Comparison of ENCODE assay signal across 8 mouse cellular contexts in the genomic region with DNA sequence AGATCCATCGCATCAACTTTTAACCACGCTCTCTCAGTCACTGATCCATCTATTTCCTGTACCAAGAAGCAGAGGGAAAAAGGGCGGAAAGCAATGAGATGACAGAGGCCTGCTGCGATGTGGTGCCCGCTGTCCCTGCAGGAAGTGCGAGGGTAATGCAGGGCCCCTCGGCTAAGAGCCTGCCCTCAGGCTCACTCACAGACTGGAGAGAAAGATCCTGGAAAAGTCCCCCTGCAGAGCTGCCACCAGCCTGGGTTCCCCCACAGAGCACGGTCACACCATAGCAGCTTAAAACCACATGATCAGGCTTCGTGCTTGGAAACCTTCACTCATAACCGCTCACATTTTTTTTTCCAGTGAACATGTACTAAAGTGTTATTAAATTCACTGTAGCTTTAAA. TPM values are rescaled to one million over a fixed set of nuclear protein-coding genes. Genes with fewer than 3 reads are reported as not detected.
DNase-seq lines count a peak whose midpoint lies in the region; ATAC-seq and TF ChIP-seq lines count a peak whose summit lies in the region.

No protein-coding gene starts in this region.

- peak overlapping the region; percentile 81 for H3K27ac ChIP-seq in heart, embryonic 10.5 days
- H3K27ac ChIP-seq in liver, embryonic 14.5 days = no peak overlapping the region

- H3K9ac ChIP-seq in liver, embryonic 14.5 days (replicated peaks) = no peak overlapping the region

- no peaks in the 10 kb centered on the region for H3K9me3 ChIP-seq in heart, embryonic 10.5 days
- H3K9me3 ChIP-seq in liver, embryonic 14.5 days (ENCODE audit: control insufficient read depth, low read length) = no peaks in the 10 kb centered on the region

- H3K27me3 ChIP-seq in heart, embryonic 10.5 days (ENCODE audit: insufficient read depth, poor library complexity, severe bottlenecking) = no peaks in the 10 kb centered on the region
- H3K27me3 ChIP-seq in liver, embryonic 14.5 days (ENCODE audit: control insufficient read depth, insufficient read depth, low read length) = no peaks in the 10 kb centered on the region

- peak; percentile 55 for ATAC-seq in granulocyte monocyte progenitor cell, adult 5-6 weeks (replicated peaks; ENCODE audit: poor library complexity, severe bottlenecking)
- ATAC-seq in liver, embryonic 14.5 days (ENCODE audit: insufficient read depth) = no peak

- DNase-seq in heart, embryonic 10.5 days (ENCODE audit: low spot score) = no peak
- DNase-seq in heart, postnatal 25 days (ENCODE audit: low spot score) = no peak
- DNase-seq in Muller cell, postnatal 12 days (ENCODE audit: inconsistent ontology term) = peak; percentile 36
- no peak for DNase-seq in liver, embryonic 14.5 days (ENCODE audit: low read depth in 3 of 3, low spot score in 3 of 3)
- DNase-seq in urinary bladder, adult 18-20 months (ENCODE audit: low spot score in 2 of 2) = no peak
- no peak for DNase-seq in layer of hippocampus, postnatal 10 days (ENCODE audit: low spot score in 2 of 2)
- DNase-seq in right cerebral cortex, postnatal 25 days = no peak

- H3K4me2 ChIP-seq in liver, embryonic 14.5 days (ENCODE audit: low read depth) = no peak overlapping the region

- 12% methylated on average over 10 of the region's 10 CpGs for WGBS in heart, embryonic 10.5 days
- 23% methylated on average over 10 of the region's 10 CpGs for WGBS in liver, embryonic 14.5 days (ENCODE audit: insufficient replicate concordance)

- no peak for TF ChIP-seq EP300 in liver, embryonic 14.5 days (IDR thresholded peaks at IDR 0.05; ENCODE audit: low read depth)

- H3K4me3 ChIP-seq in heart, embryonic 10.5 days = peak overlapping the region; percentile 26
- H3K4me3 ChIP-seq in liver, embryonic 14.5 days (ENCODE audit: insufficient read depth in 1 of 2, low read depth in 2 of 2, low read length in 2 of 2) = no peak overlapping the region

- TF ChIP-seq CTCF in liver, embryonic 14.5 days (IDR thresholded peaks at IDR 0.05; ENCODE audit: low read depth) = peak; percentile 43

- peaks cover 38% of the 10 kb centered on the region for H3K4me1 ChIP-seq in heart, embryonic 10.5 days
- peaks cover 0 to 12% of the 10 kb centered on the region in 2 experiments; a peak in 2 of 4 replicates for H3K4me1 ChIP-seq in liver, embryonic 14.5 days (replicated peaks; ENCODE audit: control insufficient read depth in 2 of 2, insufficient read depth in 2 of 2, low read length in 1 of 2)

- intact Hi-C loops in heart, postnatal 25 days (cut with DNase I) = no loop called here

- H3K36me3 ChIP-seq in heart, embryonic 10.5 days = peaks cover 21% of the 10 kb centered on the region
- no peaks in the 10 kb centered on the region for H3K36me3 ChIP-seq in liver, embryonic 14.5 days (replicated peaks; ENCODE audit: control insufficient read depth, insufficient read depth, low read depth)

RNA-seq across cellular contexts. Expression of a gene that starts 25.7 kb away (rescaled TPM):
- polyA plus RNA-seq in heart, embryonic 10.5 days (2016; fragmentation: Nextera tagmentation; extraction: Ambion mirVana) = 44.9 and 53.3 TPM in 2 replicates
- total RNA-seq in heart, postnatal 25 days (2021) = 100 to 1,000 TPM; 114 to 131 TPM
- 29.2 and 35.9 TPM in 2 replicates for total RNA-seq in granulocyte monocyte progenitor cell, adult 5-6 weeks (2014; fragmentation: Nextera tagmentation)
- 34.6 and 37.1 TPM in 2 replicates for total RNA-seq in granulocyte monocyte progenitor cell, adult 5-6 weeks (2017)
- 10.7 and 16.1 TPM in 2 replicates for polyA plus RNA-seq in liver, embryonic 14.5 days (2012; rRNA removed)
- 26.2 and 26.5 TPM in 2 replicates for polyA plus RNA-seq in liver, embryonic 14.5 days (2014; fragmentation: Nextera tagmentation; extraction: Ambion mirVana)
- 10 to 100 TPM; 80.7 to 81.5 TPM for total RNA-seq in layer of hippocampus, postnatal 10 days (2021)
